Mouse (Mus musculus): ENCODE data around the gene H6pd.

The H6pd gene

DNA sequence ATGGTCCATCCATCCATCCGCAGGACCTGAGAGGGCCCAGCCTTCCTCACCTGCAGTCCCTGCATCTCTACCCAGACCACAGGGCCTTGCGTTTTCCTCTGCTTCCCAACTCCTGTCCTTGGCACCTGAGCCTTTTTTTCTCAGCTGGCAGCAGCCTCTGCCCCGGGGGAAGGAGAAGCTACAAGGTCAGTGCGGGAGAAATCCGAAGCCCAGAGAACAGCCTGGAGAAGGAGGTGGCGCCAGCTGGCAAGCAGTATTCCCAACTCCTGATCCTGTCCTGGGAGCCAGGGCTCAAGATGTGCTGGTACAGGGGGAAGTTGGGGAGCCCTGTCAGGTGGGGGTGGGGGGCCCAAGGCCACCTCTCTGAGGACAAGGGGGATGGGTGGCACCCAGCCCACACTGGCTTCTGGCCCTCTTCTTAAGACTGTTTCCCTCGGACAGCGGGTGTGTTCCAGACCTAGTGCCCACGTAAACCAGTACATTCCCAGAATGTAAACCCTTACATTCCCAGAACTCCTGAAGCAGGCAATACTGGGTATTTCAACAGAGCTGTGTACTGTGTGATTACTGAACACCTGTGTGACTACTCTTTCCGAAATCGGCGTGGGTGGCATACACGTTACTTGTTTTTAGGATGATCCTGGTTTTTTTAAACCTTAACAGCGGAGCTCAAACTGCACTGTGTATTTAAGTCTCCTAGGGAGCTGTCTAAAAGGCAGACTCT, 9.9 kb downstream of the H6pd start:
- no peak for DNase-seq (ENCODE audit: low read depth)

DNA sequence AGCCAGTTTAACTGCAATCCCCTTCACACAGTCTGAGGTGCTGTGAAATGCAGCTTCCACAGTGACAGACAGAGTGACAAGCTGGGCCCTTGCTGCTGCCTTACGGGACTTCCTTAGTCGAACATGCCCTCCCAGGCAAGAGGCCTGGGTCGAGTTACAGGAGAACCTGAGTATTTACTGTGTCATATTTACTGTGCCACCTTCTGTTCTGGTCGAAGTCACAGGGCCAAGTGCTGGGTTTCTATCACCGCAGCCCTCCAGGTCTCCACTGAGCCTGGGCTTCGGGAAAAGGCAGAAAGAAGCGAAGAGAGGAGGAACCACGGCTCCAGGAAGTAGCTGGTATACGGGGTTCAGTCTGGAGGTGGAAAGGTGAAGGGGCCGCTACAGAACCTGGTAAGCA, 10.8 kb downstream of the H6pd start:
- no peak for DNase-seq (ENCODE audit: low read depth)

DNA sequence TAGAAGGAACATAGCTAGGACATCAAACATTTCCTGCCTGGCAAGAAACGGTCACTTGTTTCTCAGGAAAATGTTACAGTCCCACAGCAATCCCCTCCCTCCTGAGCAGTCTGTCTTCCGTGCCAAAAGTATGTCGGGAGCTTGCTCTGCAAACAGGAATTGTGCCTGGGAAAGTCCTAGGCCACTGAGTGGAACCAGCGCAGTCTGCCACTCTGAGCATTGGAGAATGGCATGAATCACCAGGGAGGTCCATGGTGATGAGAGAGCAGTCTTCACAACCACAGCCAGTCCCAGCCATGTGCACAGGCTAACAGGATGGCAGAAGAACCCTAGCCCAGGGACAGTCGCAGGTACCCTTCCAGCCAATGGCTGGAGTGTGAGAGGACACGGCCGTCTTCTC, 12.4 kb downstream of the H6pd start:
- DNase-seq (ENCODE audit: low read depth) = no peak

DNA sequence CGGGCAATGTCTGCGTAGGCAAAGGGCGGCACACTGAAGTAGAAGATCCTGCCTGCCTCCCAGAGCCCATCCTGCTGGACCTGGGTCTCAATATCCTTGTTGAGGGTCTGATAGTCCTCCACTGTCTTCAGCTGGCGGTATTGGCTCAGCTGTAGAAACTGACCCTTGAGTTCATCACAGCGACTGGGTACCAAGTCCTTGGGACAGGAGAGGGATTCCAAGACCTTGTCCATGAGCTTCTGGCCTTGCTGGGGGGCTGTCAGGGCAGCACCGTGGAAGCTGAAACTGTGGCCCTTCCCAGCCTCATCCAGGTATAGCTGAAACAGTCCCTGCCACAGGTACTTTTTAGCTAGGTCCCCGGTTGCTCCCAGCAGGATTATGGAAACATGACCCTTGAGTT, 12.9 kb downstream of the H6pd start:
- no peak for DNase-seq (ENCODE audit: low read depth)

DNA sequence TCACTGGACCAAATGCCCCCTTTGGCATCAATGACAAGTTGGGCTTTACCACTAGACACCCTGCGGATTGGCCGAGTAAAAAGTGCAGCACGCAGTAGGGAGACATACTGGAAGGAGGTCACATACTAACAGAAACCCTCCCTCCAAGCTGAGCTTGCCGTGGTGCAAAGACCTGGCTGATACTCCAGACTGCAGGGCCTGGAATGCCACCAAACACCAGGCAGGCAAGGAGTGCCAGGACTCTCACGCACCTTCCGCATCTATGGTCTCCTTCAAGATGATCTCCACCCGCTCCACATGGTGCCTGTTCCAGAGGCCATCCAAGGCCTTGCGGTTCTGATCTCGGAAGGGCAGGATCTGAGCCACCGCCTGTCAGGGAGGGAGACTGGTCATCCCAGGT, 14.6 kb downstream of the H6pd start:
- DNase-seq (ENCODE audit: low read depth) = no peak

DNA sequence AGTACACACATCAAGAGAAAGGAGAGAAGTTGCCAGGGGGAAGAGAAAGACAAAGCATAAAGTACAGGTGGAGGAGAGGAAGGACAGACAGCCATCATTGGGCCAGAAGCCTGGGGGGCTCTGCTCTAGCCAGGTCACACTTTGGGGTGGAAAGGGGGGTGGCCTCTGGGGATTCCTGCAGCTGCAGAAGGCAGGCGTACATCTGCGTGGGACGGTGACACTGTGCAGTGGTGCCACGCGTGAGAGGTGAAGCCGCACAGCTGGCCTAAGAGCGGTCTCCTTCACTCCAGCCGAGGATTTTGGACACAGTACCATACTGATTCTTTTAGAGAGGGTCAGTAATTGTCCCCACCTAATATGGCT, 16.2 kb downstream of the H6pd start:
- DNase-seq (ENCODE audit: low read depth) = no peak

DNA sequence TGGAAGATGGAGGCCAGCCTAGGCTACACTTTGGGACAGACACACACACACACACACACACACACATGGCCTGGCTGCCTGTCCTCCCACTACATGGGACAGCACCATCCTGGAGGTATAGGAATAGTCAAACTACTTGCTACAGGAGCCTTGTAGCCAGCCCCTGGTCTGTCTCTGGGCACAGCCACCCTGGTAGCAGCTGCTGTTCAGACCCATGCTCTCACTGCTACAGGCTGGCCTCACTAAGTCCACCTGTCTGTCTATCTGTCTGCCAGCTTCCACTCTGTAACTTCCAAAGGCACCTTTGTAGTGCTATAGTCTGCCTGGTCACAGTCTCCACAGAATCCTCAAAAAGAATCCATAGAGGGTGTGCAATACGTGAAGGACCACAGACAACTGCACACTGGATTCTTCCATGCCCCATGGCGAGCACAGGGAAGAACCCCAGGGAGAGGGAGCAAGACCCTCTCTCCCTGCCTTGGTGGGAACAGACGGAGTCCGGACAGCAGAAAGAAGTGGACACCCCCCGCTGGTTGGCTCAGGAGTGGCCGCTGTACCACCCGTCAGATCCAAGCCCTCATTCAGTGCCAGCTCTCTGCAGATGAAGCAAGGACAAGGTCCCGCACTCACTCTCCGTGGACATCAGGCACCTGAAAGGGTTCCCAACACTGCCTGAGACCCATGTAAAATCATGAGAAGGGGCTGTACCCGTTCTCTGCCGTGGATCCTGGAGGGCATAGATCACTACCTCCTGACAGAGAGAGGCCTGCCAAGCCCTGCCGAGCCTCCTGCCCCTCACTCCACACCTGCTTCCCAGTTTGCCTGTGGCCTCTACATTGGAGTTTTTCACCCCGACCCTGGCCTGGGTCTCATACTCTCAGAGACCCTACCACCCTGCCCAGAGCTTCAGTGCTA, 16.8 kb downstream of the H6pd start:
- no peak for DNase-seq (ENCODE audit: low read depth)

DNA sequence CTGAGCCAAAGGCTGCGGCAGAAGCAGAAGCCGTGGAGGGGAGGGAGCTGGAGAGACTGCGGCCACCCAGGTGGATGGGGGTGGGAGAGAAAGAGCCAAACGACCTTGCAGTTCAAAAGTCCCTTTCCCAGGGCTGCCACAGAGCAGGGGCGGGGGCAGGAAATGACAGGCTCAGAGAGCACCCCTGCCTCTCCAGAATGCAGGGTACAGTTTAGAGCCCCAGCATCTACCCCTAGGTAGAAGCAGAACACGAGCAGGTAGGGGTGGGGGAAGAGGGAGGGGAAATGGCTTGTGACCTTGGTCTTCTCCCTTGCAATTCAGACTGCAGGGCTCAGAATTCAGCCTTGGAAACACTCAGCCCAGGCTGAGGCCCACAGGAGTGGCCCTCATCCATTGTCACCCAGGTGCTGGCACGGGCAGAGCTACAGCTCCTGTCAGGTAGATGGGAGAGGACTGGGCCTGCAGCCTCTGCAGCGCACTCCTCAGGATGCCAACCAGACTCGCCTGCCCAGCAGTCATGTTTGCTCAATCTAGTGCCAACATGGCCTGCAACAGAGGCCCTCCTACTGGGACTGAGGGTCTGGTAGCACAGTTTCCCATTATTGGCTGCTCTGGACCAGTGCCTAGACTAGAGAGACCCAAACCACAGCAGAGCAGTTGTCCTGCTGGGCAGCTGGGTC, 17.7 kb downstream of the H6pd start:
- DNase-seq (ENCODE audit: low read depth) = no peak

DNA sequence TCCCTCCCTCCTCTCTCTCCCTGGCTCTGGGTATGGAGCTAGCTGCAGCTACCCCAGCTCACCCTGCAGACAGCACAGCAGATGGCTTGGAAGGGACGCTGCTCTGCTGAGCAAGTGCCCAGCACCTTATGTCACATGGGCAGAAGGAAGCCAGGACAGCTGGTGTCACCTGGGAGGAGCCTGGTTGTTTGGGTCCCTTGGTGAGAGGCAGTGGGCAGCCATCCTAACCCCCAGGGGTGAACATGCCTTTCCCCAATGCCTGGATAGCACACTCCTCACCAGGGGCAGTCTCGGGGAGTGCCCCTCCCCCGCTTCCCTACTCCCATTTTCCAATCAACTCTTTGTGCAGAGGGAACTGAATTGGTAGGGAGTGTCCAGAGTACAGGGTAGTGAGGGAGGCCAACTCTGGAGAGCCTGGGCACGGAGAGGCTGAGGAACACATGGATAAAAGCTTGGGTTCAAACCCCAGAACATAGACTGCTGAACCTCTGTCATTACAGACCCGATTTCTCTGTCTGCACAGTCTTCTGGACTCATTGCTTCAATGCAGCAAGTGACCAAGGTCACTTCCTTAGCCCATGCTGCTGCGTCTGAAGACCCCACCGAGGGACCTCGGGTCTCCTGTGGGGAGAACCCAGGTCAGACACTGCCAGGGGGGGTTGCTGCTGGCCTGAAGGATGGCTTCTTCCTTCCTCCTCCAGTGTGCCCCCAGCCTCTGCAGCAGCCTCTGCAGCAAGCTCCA, 18.4 kb downstream of the H6pd start:
- no peak for DNase-seq (ENCODE audit: low read depth)

DNA sequence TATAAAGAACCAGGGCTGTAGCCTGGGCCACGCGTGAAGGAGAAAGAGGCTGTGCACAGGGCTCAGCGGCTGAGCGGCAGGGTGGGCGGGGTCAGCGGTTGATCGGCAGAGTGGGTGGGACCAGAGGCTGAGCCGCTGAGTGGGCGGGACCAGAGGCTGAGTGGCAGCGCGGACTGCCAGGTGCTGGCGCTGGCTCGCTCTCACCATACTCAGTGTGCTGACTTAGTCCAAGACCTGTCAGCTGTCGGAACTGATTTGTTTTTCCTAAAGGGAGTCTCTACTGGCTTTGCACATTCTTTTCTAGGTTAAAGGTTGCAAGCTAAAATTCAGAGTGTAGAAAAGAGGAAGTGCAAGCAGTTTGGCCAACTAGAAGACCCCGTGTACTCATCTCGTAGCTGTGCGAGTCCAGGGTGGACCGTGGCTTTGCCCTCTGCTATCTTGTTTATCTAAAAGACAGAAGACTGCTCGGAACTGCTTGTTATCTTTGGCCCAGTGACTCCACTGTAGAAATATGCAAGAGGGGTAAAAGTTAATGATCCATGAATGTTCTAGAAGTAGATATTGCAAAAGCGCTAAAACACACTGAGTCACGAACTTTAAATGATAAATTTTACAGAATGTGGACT, 19.8 kb downstream of the H6pd start:
- peak; percentile 72 for DNase-seq (ENCODE audit: low read depth)

DNA sequence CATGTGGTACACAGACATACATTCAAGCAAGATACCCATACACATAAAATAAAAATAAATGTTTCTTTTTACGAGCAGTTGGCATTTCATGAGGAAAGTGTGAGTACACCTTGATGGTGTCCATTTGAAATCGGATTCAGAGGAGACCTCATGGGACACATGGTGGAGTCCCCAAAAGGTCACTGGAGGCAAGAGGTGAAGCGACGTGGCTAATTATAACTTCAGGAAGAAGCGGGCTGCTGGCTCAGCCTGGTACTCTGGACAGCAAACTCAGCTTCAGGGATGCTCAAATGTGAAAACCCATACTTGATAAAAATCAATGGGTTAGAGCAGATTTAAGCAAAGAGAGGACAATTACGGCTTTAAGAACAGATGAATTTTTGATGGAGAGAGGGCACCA, 20.5 kb downstream of the H6pd start:
- no peak for DNase-seq (ENCODE audit: low read depth)

DNA sequence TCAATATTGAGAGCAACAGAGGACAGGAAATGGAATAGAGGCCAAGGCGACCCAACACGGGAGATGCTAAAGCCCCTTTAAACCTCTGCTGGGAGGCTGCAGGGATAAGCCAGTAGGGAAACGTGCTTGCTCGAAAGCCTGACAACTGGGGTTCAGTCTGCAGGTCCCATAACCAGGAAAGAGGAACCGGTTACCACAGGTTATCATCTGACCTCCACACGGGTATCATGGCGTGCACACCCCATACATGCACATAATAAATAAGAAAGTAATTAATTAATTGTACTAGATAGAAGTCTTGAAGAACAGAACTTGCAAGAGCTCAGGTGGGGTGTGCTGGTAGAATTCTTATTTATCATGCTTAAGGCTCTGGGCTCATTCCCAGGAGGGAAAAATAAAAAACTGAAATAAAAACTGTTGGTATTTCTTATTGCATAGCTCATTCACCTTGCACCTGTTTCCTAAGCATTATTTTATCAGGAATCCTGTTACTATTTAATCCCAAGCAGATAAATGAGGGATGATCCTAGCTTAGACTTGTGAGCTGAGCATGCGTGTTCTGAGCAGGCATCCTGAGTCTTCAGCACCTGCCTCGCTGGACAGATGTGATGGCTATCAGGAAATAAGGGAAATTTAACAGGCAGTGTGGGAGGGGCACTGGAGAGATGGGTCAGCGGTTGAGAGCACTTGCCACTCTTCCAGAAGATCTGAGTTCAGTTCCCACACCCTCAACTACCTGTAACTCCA, 22.0 kb downstream of the H6pd start:
- no peak for DNase-seq (ENCODE audit: low read depth)

DNA sequence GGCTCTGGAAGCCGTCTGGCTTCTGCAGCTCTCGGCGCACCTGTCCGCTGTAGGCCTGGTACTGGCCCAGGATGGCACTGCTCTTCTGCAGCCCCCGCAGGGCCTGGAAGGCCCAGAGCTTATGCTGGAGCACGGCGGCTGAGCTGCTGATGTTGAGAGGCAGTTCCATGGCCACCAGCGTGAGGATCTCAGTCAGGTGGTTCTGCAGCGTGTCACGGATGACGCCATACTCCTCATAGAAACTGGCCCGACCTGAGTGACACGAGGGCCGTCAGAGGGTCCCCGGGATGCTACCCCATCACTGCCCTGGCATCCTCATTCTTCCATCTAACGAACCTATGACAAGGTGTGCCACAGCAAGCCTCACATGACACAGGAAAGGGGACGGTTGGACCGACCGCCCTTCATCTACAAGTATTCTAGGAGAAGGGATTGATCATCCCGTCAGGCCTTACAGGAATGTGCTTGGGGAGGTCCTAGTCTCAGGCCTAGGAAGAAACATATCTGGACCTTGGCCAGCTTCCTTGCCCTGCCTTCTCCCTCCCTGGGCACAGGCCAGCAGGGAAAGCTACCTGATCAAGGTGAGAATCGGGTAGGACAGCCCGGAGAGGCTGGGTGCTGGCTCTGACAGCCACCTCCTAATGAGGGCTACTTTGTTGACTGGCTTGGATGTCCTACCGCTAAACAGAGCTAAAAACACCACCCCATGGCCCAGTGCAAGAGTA, 24.7 kb downstream of the H6pd start:
- DNase-seq (ENCODE audit: low read depth) = no peak

DNA sequence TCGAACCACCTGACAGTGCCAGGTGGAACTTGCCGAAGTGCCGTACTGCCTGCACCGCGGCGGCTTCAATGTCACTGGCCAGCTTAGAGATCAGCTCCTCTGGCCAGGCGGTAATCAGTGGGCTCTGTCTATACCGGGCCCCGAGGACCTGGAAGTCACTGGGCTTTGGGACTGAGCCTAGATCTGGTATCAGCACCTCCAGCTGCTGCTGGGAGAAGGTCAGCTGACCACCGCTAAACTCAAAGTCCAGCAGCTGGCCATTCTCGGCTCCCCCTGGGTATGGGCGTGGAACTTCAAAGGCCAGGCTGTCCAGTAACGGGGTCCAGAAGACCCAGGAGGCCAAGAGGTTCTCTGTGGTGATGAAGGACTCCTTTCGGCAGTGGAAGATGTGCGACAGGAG, 26.7 kb downstream of the H6pd start:
- DNase-seq (ENCODE audit: low read depth) = no peak

DNA sequence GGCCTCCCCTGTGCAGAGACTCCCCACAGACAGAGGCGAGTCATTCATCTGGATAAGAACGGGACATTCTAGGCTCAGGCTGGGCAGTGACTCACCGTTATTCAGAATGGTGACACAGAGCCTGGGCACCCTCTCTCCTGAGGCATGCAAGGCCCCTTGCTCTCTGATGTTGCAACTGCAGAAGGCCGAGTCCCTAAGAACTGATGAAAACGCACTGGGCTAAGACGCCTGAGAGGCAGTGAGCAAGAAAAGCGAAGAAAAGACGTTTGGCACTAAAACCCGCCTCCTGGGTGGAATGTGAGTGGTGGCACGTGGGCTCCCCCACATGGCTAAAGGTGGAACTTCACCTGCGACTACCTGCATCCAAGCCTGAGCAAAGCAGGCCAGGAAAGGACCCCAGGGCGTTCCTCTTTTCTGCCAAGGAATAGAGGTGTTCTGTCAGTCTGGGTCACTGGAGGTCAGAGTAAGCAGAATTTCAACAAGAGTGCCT, 29.0 kb downstream of the H6pd start:
- DNase-seq (ENCODE audit: low read depth) = peak; percentile 64

DNA sequence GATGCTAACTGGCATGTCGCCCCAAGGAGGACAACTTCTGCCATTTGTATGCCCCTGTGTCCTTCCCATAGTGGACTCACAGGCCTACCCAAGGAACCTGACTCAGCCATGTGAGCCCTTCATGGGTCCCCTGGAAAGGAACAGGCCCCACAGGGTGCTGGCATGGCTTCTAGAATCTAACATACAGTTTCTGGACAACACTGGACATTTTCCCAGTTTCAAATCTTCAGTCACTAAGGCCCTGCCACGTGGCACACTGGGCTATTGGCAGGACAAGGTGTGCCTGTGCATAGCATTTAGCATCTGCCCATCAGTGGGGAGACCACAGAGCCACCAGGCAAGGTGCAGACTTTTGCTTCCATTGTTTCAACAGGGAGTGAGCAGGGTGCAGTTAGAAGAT, 30.0 kb downstream of the H6pd start:
- DNase-seq (ENCODE audit: low read depth) = no peak

DNA sequence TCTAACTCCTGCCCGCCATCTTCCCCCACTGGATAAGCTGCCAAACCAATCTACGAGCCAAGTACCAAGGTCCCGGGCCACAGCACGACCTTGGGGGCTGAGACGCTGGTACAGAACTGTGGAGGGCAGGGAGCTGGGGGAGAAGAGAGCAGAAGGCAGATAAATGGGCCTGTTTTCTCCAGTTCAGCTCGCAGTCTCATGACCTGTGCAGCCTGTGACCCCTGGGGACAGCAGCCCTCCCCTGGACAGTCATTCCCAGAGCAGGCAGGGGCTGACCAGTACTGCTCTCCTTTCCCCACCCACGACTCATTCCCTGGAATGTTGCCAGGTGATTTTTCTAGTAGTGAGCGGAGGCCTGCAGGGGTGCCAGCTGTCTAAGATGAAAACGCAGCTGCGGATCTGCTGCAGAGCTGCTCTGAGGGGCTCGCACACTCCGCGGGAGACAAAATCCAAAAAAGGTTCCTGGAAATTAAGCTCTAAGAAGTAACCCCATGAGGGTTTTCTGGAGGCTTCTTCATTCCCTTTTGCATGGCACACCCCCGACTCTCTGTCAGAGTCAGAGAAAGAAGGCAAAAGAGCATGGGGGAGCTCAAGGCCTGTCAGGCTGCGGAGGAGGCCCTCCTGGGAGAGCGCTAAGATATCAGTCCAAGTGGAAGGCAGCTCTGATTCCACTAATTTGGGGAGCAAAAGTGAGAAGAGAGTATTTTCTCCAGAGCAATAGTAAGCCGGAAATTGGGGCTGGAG, 30.9 kb downstream of the H6pd start:
- DNase-seq (ENCODE audit: low read depth) = no peak

DNA sequence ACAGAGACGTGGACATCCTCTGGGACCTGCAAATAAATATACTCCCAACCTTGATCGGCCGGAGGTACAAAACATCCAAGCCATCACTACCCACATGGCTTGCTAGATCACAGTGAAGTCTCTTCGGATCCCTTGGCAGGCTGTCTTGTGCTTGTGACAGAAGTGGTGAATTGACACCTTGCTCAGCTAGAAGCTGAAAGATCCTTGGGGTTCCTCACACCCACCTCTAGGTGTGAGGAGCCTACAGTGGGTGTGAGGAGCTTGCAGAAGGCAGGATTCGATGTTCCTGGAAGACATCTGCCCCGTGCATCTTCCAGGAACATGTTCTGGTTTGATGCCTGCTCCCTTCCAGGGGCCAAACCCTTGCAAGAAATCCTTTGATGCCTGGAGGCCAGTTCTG, 31.6 kb downstream of the H6pd start:
- DNase-seq (ENCODE audit: low read depth) = no peak

DNA sequence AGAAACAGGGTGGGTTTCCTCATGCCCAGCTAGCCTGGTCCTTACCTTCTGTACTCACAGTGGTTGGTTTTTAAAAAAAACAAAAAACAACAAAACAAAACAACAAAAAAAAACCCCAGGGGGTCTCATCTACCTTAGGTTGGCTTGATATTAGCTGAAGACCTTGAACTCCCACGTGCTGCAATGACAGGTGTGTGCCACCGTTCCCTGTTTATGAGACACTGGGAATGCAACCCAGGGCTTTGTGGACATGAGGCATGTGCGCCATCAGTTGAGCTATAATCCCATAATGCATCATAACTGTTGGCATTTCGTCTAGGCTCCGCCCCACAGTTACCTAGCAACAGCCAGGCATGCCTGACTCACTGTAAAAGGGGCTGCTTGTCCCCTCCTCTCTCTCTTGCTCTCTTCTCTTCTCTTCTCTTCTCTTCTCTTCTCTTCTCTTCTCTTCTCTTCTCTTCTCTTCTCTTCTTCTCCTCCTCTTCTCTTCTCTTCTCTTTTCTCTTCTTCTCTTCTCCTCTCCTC, 33.0 kb downstream of the H6pd start:
- DNase-seq (ENCODE audit: low read depth) = no peak
